Mouse (Mus musculus): ENCODE measurements around the gene Cep112.

The Cep112 gene

DNA sequence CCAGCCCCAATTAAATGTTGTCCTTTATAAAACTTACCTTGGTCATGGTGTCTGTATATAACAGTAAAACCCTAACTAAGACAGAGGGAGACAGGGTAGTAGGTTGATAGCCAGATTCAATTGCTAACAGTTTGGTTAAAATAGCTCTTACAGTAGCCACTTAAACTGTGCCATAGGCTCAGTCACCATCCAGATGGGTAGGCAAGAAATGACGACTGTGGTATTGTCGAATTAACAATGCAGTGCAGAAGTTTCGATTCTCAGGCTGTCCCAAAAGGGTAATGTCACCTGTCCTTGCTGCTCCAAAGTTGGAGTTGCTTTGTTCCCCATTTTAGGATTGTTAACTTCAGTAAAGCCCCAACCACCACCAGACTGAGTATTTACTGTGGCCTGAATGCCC, 446.8 kb downstream of the Cep112 start:
- no peak for DNase-seq (ENCODE audit: low spot score in 2 of 2)

DNA sequence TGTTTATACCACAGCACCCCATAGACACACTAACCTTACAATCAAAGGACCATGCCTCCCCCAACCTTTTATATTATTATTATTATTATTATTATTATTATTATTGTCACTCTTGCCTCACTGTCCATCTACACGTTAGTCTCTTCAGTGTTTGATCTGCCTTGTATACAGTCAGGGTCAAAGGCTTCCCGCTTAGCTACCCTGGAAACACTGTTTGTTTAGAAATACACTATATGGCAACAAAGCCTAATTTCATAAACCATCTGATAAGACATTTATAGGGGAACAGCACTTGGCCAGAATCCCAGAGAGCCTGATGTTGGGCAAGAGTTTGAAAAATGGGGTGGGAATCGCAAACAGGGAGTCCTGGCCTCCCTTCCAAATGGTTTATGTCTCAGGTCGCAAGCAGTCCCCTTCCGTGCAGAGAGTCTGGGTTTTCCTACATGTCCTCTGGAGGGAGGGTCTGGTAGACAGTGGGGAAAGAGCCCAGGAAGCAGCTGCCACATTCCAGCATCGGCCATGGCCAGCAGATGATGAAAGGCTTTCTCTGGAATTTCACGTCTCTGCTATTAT, 451.7 kb downstream of the Cep112 start:
- no peak for DNase-seq (ENCODE audit: low spot score in 2 of 2)

DNA sequence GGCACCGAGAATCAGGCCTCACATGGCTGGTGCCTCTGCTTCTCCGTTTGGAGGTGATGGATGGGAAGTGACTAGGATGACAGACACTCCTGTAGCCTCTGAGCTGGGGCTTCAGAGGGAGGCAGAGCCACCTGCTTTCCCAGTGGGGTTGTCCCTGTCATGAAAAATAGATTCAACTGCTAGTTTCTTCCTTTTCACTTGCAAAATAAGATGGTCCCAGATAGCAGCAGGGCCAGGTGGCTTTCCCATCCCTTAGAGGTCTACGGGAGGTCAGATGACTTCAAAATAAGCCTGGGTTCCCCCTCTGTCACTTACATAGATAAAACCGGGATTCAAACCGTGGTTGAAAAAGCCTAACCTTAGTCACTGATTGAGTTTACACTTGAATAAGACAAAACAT, 452.5 kb downstream of the Cep112 start:
- DNase-seq (ENCODE audit: low spot score in 2 of 2): no peak

DNA sequence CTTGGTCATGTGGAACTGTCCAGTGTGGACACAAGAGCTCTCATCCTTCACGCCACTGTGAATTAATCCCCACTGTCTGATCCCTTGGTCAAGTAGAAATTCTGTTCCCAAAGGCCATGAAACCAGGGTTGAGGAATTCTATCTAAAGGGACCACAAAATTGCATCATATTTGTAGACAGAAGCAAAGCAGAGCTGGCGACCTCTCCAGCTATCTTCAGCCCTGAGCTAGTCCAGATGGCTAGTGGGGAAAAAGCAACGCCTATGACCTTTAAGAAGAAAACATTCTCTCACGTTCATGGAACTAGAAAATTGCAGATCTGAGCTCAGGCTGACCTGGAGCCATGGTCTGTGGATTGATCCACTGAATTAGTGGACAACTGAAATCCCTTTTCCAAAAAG, 455.6 kb downstream of the Cep112 start:
- DNase-seq (ENCODE audit: low spot score in 2 of 2): no peak

DNA sequence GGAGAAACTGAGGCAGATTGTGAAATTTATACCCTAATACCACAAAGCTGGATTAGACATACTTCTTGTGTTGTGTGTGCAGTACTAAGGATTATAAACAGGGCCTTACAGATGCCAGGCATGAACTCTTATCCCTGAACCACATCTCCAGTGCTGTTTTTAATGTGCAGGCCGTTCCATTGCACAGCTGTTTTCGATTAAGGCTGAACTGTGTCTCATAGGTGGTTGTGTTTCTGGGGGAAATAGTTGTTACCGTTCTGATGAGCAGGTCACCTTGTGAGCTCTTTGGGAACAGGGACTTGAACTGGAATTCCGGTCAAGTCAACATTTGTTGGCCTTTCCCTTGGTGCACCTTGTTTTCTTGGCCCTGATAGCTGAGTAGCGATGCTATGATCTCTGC, 456.7 kb downstream of the Cep112 start:
- DNase-seq (ENCODE audit: low spot score in 2 of 2): no peak

DNA sequence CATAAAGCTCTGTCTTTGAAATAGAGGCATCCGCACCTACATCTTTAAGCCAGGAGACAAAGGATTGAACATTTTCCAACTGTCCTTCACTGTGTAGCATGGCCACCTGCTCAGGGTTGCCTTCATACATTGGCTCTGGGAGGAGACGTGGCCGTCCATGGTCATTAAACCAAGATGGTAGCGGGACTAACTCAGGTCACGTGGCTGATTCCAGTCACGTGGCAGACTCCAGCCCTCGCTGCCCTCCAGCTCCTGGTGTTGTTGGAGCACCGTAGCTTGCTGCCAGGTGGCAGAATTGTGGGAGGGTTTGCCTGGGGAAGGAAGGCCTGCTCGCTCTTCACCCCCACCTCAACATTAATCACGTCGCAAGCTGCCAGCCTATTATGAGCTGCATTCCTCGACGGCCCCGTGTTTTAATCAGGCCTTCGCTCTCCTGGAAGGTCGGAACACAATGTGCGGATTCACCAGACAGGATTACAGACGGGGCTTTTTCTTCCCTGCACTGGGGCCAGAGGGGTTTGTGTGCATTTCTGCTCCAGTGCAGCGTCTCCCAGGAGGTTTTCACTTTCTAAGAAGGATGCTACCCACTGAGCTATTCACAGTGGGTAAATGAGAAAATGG, 460.4 kb downstream of the Cep112 start:
- no peak for DNase-seq (ENCODE audit: low spot score in 2 of 2)

DNA sequence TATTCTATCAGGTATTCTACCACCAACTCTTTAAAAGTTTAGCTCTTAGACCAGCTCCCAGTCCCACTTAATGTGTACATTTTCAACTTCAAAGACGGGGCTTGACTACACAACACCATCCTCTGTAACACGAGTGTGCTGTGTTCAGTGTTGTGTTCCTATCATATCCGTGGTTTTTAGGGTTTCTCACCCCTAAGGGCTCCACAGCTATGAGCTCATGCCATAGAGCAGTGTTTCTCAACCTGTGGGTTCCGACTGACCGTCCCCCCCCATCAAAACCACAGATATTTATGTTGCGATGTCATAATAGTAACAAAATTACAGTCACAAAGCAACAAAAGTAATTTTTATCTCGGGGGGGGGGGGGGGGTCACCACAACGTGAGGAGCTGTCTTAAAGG, 461.1 kb downstream of the Cep112 start:
- DNase-seq (ENCODE audit: low spot score in 2 of 2): no peak

DNA sequence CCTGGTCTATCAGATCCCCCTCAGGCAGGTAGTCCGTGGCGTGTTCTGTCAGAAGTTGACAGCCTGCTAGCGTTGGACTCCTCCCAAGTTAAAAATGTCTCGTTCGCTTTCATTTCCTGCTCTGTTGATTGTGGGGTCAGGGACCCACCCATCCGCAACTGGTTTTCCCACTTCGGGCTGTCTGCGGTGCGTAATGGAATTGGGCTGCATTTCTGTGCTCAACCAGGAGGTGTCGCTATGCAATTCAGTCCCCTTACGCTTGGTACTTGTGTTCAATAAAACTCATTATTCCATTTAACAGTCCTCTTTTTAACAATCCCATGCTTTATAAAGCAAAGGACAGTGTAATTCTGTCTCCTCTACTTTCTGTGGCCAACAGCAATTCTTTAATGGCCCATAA, 464.1 kb downstream of the Cep112 start:
- DNase-seq (ENCODE audit: low spot score in 2 of 2): no peak

DNA sequence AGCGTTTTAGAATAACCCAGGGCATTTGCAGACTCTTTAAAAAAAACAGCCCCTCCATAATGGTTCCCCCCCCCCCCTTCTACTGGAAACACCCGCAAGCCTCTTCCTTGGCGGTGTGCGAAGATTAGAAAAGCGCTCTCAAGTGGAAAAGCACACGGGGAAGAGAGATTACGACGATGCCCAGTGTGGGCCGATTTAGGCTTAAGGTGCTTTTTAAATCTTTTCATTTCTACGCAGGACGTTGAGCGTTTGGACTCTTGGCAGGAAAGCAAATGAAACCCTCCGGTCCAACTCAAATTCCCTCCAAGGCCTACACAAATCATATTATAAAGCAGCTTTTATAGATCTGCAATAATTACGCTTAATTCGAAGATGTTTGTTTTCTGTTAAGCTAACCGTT, 465.6 kb downstream of the Cep112 start:
- DNase-seq (ENCODE audit: low spot score in 2 of 2): no peak

DNA sequence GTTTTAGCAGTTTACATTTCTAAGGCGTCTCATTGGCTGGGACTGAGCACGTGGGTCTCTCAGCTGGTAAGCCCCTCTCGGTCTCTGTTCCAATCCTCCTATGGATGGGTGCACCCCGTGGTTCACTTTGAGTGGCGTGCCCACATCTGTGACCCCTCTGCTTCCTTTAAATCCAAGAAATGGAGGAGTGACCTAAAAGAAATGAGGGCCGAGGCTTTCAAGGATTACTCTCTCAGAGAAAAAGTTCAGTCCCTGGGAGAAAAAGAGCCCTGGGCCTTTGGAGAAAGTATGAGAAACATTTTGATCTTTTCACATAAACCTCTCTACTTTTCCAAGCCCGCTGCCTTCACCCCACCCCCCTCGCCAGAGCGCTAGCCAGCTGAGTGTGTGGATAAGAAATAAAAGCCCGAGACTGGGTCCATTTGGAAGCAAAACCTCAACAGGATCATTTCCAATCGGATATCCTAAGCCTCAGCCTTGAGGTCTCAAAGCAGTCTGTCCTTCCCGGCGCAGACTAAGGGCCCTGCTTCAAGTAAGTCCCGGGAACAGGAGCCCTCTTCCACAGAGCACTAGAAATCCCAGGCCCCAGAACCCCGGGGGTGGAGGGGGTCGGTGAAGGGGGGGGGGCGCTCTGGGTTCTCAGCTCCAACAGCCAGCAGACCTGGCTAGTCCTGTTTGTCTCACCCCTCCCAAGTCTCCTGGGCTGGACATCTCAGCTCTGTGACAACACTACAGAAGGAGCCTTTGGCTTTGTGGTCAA, 466.3 kb downstream of the Cep112 start:
- peak; percentile 45 to 57 for DNase-seq (ENCODE audit: low spot score in 2 of 2)

DNA sequence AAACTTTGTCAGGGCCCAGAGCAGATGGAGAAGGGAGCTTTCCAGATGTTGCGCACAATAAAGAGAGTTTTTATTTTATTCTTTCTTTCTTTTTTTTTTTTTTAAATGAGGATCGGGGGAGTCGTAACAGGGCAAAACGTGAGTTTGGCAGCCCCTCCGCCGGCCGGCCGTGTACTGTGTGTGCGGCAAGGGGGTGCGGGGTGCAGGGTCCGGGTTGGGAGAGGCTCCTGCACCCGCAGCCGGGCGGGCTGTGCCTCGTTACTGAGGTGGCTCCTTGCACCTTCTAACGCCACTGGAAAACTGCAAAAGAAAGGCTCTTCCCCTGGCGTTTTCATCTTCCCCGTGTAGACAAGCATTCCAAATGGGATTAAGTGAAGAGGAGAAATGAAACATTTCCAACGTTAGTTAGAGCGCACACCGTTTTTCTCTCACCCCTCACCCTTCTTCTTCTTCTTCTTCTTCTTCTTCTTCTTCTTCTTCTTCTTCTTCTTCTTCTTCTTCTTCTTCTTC, 466.9 kb downstream of the Cep112 start:
- no peak for DNase-seq (ENCODE audit: low spot score in 2 of 2)

DNA sequence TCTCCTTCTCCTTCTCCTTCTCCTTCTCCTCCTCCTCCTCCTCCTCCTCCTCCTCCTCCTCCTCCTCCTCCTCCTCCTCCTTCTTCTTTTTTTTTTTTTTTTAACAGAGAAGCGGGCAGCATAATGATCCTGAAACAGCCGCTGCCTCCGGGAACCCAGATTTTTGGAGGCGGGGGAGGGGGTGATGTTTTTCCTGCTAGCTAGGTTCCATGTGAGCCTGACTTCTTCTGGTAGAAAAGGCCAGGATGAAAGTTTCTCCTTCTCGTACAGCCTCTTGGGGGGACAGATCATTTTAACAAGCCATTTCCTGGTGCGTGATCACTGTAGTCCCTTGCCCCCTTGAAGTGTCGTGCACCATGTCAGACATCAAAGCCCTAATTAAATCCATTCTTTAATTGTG, 467.4 kb downstream of the Cep112 start:
- DNase-seq (ENCODE audit: low spot score in 2 of 2): no peak

DNA sequence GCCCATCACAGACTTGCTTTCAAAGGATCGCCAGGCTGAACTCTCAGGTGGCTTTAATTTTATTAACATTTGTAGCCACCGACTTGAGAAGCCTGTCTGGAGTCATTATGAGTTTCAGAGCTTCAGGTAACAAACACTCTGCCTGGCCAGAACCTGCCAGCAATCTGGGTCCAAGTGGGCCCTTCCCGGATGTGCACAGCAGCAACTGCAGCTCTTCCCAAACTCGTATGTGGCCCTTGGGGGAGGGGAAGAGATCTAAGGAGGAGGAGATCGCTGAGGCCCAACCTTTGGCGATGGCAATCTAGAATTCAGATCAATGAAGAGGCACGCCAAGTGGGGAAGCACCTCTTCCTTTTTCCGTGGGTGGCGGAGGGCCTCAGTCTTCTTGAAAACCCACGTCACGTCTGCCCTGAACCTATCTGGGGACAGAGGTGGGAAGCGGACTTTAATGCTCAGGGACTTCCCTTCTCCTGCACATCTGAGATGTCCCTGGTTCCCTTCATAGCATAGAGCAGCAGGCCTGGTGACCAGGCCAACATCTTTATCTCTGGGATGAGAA, 468.3 kb downstream of the Cep112 start:
- no peak for DNase-seq (ENCODE audit: low spot score in 2 of 2)

DNA sequence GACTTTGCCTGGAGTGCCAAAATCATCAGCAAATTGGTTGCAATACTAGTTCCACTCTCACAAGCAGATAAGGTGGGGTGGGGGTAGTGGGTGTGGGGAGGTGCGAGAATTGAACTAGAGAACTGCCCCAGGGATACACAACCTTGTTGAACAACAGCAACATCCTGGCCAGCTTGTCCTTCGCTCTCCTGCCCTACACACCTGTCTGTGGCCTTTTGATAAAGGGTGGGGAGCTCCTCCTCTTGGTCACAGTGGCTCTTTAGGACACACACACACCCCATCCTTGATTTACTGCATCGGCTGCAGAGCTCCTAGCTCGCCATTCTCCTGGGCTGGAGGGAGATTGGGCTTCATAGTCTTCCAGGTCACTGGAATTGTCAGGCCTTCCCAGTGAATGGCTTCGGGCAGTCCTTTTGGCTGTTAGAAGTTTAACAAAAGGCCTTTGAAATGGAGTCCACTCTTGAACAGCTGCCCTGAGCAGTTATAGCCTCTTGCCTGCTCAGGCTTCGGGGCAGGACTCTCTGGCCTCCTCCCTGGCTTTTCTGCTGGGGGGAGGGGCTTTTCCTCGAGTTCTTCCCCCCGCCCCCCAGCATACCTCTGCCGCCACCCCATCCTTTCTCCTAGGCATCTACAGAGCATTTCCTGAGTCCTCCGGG, 469.0 kb downstream of the Cep112 start:
- DNase-seq (ENCODE audit: low spot score in 2 of 2): no peak

DNA sequence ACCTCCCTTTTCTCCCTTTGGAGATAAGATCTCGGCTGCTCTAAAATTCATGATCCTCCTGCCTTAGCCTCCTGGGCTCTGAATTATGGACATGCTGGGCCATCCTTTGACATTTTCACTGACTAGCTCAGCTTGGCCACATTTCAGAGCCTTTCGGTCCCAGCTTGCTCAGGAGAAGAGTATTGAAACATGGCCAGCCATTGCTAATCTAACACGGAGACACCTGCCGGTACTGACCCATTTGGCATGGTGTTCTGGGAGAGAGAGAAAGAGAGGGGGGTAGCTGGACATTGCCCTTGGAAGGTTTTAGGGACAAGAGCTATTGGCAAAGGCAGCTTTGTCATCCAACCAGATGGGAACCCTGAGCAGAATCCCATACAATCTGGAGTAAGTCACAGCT, 472.0 kb downstream of the Cep112 start:
- no peak for DNase-seq (ENCODE audit: low spot score in 2 of 2)

DNA sequence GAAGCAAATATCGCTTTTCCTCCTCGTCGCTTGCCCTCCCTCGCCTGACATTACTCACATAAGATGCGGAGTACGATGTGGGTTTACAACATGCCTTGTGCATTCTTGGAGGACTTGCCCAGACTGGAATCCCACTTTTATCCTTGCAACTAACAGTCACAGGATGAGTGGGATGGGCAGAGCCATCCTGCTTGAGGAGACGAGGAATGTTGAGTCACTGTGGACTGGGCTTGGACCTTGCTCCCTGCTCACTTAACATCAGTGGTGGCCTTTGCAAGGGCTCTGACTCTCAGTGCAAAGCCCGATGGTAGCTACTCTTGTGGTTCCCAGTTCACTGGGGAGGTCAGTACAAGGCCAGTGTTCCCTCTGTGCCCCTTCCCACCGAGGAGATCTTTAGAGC, 473.1 kb downstream of the Cep112 start:
- DNase-seq (ENCODE audit: low spot score in 2 of 2): no peak

DNA sequence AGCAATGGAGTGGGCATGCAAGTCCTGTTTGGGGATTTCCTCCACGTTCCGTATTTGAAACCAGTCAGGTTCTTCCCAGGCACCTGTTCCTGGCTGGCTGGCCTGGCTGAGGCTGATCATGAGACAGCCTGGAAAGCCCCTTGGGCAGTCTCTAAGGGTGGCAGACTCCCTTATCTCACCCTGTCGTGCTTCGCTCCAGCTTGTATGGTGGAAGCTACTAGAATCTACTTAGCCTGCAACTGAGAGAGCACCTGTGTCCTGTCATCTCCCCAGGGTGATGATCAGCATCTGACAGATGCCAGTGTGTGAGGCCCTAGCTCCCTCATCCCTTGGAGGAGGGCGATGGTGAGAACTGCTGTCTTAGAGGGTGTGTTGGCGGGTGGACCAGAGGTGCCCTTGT, 473.5 kb downstream of the Cep112 start:
- no peak for DNase-seq (ENCODE audit: low spot score in 2 of 2)

DNA sequence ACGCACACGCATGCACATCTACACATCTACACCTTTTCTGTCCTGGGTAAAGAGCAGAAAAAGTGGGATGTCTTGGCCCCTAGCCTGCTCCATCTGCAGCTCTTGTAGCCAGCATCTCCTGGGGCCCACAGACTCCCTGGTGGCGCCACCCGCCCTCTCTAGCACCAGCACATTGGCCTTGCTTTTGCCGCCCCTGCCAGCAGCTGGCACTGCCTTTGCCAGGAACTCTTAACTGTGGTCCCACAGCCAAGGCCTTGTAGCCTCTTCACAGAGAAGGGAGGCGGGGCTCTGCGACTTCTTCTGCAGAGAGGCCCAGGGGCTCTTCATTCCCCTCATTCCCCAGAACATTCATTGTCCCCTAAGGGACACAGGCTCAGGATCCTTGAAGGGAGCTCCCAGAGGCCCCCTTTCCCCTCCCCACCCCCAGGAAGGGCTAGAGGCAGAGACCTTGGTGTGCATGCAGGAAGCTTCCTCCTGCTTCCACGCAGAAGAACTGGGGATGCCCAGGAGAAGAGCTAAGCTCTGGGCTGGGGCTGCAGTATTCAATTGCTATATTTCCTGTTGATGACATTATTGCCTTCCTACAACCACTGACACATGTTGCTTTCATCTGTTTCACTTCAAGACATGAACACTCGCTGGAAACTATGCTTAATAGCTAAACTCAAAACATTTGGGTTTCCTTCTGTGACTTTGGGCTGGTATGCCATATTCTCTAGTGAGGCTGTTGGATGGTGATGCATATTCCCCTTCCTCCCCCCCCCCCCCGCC, 475.9 kb downstream of the Cep112 start:
- peak; percentile 84 to 85 for DNase-seq (ENCODE audit: low spot score in 2 of 2)

DNA sequence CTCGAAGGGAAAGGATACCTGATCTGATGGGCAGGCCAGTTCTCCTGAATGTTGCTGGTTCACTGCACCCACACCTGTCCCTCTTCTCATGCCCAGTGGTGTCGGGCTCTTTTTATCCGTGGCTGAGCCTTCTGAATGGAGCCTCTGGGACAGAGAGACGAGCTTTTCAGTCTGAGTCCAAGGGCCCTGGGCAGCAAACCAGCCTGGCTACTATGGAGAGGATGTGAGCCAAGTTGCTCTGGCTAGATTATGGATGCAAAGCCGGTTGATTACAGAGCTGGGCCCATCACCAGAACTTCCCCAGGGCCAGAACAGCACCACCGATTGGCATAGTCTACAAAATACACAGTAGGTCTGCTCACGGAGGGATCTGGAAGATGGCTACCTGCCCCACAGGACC, 476.7 kb downstream of the Cep112 start:
- DNase-seq (ENCODE audit: low spot score in 2 of 2): peak; percentile 66 to 72

DNA sequence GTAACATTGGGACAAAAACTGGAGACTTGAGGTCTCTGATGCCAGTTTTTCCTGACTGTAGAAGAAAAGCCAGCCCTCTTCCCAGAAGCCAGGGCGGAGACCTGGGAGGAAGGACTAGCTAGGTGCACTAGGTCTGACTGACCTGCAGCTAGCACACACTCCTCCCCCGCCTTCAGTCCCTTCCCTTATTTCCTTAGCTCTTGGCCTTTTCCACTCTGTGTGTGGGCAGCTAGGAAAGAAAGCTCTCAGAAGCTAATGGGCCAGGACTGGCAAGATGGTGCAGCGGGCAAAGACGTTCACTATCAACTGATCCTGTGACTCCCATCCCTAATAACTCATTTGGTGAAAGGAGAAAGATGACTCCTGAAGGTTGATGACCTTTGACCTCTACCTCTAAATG, 477.3 kb downstream of the Cep112 start:
- no peak for DNase-seq (ENCODE audit: low spot score in 2 of 2)

DNA sequence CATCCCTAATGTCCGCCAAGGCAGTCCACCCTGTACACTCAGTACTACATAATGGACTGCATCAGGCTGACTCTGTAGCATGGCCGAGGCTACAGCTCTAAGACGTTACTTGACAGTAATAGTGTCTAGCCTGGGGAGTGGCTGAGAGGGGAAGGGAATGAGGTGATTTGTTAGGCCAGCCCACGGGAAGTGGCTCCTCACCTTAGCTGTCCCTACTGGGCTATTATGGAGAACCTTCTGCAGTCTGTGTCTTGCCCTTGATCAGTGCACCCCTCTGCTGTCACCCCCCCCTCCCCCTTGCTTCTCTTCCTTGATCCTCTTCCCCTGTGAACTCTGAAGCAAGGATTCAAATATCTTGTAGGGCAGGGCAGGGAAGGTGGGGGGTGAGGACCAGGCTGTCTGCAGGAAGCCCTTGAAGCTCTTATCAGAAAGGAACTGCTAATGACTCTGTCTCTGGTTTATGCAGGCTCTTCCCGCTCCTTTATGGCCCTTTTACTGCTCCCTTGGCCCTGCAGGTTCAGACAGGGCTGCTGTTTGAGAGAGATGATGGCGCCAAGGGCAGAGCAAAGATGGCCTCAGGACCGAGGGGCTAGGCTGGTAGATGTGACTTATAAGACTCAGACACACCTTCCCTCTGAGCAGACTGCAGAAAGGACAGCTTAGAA, 481.7 kb downstream of the Cep112 start:
- DNase-seq (ENCODE audit: low spot score in 2 of 2): no peak
